Mouse (Mus musculus): ENCODE measurements around the gene Mfng. TPM values are rescaled to one million over a fixed set of nuclear protein-coding genes. Genes with fewer than 3 reads are reported as not detected.

The Mfng gene
- total RNA-seq, 2 experiments from 2014 or later: 6.0 to 6.1 TPM

DNA sequence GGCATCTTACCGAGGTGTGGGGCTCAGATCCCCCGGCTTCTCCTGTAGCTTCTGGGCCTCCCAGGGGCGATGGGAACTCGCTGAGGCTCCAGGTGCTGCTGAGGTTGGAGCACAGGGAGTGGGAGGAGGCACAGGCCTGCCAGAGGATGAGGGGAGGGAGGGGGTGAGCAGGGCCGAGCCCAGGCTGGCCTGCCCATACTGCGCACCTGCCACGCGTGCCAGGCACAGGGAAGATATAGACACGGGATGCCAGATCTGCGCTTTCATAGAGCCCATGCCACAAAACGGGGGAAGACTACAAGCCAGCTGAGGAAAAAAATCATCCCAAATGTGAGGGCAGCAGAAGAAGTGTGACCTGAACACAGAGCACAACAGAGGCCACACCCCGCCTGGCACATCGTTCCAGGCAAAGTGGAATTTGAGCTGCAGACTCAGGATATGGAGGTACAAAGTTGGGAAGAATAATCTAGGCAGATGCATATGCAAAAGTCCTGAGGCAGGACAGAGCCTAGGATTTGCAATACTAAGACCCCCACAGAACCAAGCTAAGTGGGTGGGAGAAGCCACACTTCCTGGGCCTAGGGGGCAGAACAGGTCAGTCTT, 16.5 kb upstream of the Mfng start:
- intact Hi-C loops (cut with DNase I): no loop called here
- no peak for DNase-seq (ENCODE audit: low spot score in 2 of 2)

DNA sequence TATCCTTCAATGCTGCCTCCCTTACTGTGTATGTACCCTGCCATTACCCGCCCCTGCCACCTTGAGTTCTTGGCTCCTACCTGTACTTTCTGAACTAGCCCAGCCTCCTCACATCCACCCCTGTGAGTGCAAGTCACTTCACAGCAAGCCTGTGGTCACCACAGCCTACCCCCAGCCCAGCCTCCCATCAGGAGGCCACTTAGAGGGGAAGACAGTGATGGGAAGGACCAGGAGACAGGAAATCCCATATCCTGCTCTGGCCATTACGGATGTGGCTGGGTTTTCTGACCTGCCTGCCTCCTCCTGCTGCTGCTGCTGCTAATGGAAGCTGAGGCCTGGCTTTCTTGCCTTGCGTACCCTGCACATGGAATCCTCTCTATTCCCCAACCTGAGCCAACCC, 14.8 kb upstream of the Mfng start:
- no peak for DNase-seq (ENCODE audit: low spot score in 2 of 2)
- intact Hi-C loops (cut with DNase I): no loop called here

DNA sequence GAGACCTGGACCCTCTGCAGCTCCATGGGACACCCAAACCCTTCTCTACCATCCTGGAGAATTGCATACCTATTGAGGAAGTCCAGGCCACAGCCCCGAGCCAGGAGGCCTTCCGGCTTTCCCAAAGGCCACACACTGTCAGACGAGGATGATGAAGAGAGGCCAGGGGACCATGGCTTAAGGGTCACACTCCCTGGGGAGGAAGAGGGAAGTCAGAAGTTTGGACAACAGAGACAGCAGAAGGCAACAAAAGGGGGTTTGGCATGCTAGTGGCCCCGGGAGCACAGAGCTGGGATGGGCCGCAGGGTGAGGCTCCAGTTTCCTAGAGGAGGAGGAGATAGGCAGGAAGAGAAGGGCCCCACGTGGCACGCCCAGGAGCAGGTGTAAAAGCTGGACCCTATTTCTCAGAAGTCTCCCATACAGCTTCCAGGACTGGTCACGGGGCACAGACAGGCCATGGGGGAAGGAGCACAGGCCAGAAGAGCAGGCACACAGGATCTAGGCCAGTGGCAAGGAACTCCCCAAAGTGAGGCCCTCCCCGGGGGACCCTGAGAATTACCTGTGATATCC, 14.1 kb upstream of the Mfng start:
- no peak for DNase-seq (ENCODE audit: low spot score in 2 of 2)
- intact Hi-C loops (cut with DNase I): no loop called here

DNA sequence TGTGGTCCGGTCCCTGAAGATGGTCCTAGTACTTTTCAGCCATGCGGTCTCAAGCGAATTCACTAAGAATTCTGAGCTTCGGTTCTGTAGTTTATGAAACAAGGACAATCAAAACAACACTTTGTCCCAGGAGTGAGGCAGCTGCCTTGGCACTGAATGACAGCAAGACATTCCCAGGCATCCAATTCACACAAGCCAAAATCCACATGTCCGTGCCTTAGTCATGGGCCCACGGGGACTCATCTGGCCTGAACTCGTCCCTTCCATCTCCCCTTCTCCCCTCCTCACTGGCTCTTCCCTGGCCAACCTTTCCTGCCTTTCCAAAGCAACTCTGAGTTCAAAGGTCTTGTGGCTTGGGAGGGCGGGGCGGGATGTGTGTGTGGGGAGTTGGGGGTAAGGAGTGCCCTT, 13.1 kb upstream of the Mfng start:
- DNase-seq (ENCODE audit: low spot score in 2 of 2): no peak
- intact Hi-C loops (cut with DNase I): no loop called here

DNA sequence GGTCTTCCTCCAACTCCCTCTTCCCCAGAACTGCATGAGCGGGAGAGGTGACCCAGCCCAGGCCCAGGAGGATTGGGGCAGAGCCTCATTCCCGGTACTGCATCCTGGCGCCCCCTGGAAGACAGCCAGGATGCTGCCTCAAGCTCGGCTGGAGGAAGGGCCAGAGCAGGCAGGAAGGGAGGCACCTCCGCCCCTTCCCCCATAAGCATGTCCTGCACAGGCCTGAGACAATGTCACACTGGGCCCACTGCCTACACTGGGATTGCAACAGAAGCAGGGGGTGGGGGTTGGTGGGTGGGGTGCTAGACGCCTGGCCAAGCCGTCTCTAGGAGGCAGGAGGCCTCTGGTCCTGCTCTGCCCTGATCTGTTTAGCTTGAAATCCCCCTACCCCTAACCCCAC, 12.7 kb upstream of the Mfng start:
- DNase-seq (ENCODE audit: low spot score in 2 of 2): no peak
- intact Hi-C loops (cut with DNase I): no loop called here

DNA sequence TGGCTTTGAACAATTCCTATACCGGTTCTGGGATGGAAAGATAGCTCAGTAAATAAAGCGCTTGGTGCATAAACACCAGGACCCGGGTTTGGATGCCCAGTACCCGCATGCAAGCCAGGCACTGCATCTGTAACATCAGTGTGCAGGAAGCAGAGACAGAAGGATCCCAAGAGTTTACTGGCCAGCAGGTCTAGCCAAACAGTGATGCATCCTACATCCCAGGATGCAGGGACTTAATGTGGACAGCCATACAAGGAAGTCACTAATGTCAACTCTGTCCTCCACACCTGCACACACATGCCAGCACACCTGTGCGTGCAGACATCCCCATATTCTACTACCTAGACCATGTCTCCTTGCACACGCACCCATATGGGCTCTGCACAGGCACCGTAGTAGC, 12.0 kb upstream of the Mfng start:
- no peak for DNase-seq (ENCODE audit: low spot score in 2 of 2)
- intact Hi-C loops (cut with DNase I): no loop called here

DNA sequence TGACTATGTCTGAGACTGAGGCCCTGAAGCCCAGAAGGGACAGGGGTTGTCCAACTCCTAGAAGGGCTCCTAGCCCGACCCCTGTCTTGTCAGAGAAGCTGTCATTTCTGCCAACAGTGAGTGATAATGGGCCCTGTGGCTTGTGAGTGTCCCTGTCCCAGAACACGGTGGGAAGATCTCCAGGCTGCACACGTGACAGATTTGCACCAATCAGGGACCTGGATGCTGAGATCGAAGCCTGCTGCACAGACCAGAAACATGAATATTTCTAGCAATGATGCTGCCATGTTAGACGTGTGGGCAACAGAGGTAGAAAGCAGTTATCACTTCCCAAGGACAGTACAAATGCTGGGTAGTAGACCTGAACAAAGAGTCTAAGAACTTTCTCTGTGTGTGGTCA, 11.2 kb upstream of the Mfng start:
- intact Hi-C loops (cut with DNase I): no loop called here
- DNase-seq (ENCODE audit: low spot score in 2 of 2): no peak

DNA sequence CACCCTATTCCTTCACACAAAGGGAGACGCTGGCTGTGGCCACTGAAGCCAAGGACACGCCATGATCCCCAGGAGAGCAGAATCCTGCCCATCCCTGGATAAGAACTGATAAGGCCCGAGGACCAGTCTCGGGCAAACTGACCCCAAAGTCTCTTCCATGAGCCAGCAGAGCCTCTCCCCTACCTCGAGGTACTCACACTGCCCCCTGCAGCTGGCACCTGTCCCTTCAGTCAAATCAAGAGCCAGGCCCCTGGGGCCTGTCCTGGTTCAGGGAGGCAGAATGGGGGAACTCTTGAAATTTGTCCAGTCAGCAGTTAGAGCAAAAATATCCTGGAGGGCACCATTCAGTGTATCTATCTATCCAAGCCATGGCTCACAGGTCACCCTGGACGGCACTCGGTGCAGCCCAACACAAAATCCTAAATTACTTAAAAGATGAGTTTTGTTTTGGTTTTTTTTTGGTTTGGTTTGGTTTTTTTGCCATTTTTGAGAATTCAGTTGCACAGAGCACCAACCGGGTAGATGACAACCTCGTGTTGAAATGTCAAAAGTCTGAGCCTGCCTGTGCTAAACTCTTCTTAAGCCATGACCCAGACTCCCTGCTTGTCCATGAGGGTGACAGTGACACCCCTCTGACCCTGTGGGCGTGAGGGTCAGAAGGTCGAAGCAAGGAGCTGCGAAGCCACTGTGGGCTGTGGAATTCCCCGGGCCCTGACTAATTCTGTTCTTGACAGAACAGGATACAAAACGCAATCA, 9.3 kb upstream of the Mfng start:
- no peak for DNase-seq (ENCODE audit: low spot score in 2 of 2)
- intact Hi-C loops (cut with DNase I): no loop called here

DNA sequence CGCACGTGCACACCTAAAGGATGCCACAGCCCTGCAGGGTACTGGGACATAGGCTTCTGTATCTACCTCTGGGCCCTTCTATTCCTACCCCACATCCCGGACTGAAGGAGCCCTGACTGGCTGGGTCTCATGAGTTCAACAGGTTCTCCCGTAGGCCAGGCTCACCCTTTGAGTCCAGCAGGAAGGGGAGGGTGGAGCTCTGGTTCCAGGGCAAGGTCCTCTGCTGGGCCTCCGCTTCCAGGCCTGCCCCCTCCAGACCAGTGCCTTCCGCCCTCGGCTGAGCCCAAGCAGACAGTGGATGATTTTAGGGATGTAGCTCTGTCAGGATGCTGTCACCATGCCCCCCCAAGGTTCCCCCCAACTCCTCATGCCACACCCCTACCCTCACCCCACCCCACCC, 7.6 kb upstream of the Mfng start:
- intact Hi-C loops (cut with DNase I): no loop called here
- DNase-seq (ENCODE audit: low spot score in 2 of 2): no peak

DNA sequence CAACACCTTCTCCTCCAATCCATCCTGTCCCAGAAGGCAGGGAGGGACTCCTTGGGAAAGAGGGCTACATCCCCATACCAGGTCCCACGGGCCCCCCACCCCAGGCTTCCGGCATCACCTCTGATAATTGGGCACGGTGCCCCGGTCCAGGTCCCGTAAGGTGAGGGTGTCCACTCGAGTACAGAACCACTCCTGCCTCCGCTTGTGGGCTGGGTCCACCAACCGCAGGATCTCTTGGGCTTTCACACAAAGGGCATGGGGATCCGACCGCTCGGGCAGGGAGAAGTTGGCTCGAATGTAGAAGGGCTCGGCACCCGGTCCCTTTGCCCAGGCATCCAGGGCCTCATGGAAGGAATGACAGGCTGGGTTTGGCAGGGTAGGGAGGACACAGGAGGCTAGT, 7.1 kb upstream of the Mfng start:
- no peak for DNase-seq (ENCODE audit: low spot score in 2 of 2)
- intact Hi-C loops (cut with DNase I): no loop called here

DNA sequence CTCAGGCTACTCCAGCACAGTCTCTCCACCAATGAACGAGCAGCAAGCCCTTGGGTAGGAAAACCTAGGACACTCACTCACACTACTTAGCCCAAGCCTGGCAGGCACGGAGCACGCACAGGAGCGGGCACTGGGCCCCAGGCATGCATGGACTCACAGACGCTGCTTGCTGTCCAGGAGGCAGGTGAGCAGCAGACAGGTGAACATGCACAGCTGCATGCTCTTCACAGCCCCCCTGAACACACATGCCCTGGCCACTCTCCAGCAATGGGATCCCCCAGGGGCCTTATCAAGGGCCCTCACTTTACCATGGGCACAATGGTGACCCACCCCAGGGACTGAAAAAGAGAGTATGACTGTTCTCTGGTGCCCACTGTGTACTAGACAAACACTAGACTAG, 6.4 kb upstream of the Mfng start:
- intact Hi-C loops (cut with DNase I): no loop called here

DNA sequence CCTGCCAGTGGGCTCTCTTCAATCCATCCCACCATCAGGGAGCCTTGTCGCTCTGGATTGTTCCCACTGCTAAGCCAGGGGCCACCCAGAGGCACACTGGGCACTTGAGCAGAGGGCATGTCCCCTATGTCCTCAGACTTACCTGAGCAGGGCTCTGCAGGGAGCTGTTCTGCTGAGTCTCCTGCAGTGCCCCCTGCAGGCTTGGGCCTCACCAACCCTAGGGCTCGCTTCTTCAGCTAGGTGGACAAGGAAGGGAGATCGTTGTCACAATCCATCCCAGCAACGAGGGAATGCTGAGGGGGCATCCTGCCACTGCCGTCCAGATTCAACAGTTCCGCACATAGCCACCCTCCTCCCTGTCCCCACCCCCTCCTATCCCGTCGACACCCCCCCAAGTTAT, 6.0 kb upstream of the Mfng start:
- DNase-seq (ENCODE audit: low spot score in 2 of 2): no peak
- intact Hi-C loops (cut with DNase I): no loop called here

More for the DNA sequence above, 6.4 kb upstream of the Mfng start:
- DNase-seq (ENCODE audit: low spot score in 2 of 2): no peak

DNA sequence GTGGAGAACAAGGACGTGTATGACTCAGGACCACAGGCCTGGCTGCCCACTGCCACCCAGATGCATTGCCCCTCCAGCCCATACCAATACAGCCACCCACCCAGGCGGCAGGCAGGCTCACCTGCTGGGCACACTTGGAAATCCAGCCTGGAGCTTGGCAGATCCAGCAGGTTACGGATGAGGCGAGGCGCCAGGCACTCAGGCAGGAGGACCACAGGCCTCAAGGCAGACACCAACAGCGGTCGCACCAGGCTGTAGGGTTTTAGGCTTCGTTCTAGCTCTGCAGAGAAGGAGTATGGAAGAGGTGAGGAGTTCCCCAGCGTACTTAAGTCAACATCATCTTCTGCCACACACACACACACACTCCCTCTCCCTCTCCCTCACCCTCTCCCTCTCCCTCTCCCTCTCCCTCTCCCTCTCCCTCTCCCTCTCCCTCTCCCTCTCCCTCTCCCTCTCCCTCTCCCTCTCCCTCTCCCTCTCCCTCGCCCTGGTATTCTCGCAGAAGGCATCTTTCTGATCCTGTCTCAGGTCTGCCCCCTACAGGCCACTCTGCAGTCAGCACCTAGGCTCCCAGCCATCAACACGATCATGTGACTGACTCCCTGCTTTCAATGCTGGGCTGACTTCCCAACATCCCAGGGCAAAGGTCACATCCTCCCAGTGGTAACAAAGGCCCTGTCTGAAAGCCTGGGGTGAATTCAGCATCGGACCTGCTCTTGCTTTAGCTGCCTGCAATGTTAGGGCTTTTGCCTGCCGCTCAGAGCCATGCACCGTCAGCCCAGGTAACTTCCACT, 5.0 kb upstream of the Mfng start:
- DNase-seq (ENCODE audit: low spot score in 2 of 2): peak; percentile 87 to 91
- intact Hi-C loops (cut with DNase I): no loop called here

DNA sequence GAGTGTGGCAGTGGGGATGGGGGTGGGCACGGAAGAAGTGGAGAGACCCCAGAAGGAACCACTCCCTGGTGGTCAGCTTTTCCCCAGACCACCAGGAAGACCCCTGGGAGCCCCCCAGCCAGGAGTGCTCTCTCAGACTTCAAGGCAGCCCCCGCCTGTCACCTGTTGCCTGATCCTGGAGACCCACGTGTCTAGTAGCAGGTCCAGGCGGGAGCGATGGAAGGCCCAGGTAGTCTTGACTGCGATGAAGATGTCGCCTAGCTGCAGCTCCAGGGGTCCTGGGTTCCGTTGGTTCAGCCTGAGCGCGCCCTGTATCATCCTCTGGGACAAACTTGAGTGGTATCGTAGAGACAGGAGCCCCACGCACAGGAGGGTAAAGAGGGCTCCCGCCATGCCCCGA, 419 bp downstream of the Mfng start:
- intact Hi-C loops (cut with DNase I): no loop called here
- no peak for DNase-seq (ENCODE audit: low spot score in 2 of 2)

DNA sequence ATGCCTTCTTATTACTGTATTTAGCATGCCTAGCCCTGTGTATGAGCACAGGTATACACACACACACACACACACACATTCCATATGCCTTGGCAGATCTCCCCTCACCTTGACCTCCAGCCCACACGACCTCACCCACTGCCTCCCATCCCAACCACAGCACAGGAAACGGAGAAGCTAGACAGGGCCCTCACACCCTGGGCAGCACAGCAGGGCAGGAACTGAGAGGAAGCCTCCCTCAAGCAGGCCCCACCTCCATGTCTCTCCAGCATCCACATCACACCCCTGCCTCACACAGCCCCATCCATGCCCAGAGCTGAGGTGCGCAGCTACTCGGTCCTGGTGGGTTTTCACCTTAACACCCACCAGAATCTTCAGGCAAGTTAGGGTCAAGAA, 909 bp downstream of the Mfng start:
- intact Hi-C loops (cut with DNase I): no loop called here
- no peak for DNase-seq (ENCODE audit: low spot score in 2 of 2)

DNA sequence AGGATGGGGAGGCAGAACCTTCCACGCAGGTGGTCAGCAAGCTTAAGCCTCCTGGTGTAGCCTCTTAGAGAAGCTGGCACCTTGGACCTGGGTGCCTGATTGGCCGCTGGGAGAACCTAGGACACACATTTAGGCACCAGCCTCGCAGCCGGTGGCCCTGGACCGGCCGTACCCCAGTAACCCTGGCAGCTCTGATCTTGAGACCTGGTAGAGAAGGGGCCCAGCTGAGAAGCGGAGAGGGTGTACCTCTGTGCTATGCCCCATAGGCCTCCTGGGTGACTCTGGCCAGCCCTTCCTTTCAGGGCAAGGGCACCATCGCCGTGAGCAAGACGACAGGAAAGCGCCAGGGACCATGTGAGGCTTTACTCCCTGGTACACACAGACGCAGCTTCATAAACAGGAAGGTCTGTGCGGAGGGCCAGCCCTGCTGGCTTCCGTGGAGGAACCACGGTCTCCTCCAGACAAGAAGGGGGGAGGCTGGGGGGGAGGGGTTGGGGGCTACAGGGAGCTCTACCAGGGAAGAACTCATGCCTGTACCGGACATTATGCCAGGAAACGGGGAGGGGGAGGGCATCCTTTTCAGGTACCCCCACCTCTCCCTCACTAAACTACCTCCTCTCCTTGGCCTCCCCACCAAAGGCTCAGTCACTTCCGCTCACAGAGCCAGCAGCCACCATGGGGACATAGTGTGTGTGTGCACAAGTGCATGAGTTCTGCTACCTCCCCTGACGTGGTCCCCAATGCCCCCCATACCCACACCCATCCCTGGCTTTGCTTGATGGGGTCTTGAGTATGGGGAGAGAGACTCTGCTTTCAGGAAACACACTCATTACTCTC, 1.5 kb downstream of the Mfng start:
- intact Hi-C loops (cut with DNase I): no loop called here
- DNase-seq (ENCODE audit: low spot score in 2 of 2): peak in 1 of 2 experiments; percentile 24

DNA sequence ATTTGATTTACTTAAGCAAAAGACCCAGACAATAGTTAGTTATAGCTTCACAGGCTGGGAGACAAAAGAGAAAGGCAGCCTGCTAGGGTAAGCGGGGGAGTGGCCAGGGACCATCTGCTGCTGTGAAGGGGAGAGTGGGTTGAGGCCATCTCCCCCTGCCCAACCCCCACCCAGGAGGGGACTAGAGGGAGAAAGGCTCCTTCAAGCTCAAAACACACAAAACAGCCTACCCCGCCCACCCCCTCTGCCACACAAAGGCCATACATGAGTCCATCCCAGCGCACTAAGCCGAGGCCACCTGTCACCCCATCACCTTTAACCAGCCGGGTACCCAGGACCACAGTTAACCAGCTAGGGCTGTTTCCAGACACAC, 2.3 kb downstream of the Mfng start:
- intact Hi-C loops (cut with DNase I): no loop called here
- DNase-seq (ENCODE audit: low spot score in 2 of 2): no peak

DNA sequence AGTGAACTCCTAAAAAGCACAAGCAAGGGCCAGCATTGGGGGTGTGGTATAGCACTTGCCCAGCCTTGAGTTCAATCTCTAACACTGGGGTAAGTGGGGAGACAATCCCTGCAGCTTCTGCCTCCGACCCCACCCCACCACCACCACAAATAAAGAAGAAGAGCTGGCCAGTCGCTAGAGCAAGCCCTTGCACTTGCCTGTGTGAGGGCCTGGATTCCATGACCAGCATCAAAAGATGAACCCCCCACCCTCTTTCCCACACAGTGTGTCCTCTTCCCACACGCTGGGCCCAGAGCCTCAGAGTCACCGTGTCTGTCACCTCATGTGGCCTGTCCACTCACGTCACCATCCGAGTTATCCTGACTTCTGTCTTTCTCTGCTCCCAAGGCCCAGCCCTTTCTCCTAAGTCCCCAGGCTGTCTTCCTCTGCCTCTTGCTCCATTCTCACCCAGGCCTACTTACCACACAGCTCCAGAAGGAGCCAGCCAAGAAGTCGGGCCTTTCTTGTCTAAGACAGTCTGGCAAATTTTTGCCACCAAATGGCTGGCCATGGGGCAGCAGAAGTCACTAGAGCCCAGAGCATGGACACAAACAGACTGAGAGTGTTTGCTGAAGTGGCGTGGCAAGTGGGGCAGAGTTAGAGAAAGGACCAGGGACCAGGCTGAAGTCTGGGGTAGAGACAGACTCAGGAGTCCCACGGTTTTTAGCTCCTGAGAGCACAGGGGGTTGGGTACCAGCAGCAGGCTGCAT, 2.9 kb downstream of the Mfng start:
- intact Hi-C loops (cut with DNase I): no loop called here
- no peak for DNase-seq (ENCODE audit: low spot score in 2 of 2)

DNA sequence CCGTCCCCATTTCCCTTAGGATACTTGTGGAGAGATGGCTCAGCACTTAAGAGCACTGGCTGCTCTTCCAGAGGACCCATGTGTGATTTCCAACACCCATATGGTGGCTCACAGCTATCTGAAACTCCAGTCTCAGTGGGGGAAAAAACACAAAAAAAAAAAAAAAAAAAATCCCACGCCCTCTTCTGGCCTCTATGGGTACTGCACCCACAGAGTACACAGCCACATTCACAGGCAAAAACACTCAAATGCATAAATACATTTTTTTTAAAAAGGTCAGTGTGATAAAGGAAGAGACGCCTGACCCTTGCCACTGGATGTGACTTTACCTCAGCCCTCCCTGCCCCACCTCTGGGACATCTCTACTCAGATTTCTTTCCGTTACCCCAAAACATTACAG, 4.2 kb downstream of the Mfng start:
- intact Hi-C loops (cut with DNase I): no loop called here
- DNase-seq (ENCODE audit: low spot score in 2 of 2): no peak

Data from left cerebral cortex, postnatal 25 days (tissue).